Mouse (Mus musculus) CH12.LX (cell line): ENCODE measurements around the gene Plin3.

ENCODE experiments used
- CTCF ChIP-seq, 2 experiments: IDR thresholded peaks in 1 of 2; conservative IDR thresholded peaks in 1 of 2; 2 replicates each; pipeline ENCODE4 v1.5.1; 2011 to 2012; ENCODE audit warnings: low read depth in 2 of 2, low read length in 2 of 2, improper control_type of control experiment in 1 of 2, inconsistent platforms in 1 of 2, mild to moderate bottlenecking in 1 of 2, moderate library complexity in 1 of 2
- EP300 ChIP-seq: IDR thresholded peaks from 2 replicates; pipeline ENCODE4 v1.6.1; 2011; ENCODE audit warnings: low read length, improper control_type of control experiment
- MAX ChIP-seq: IDR thresholded peaks from 2 replicates; pipeline ENCODE4 v1.6.1; 2011; ENCODE audit warnings: low read length, improper control_type of control experiment
- MYC ChIP-seq: IDR thresholded peaks from 2 replicates; pipeline ENCODE4 v1.6.1; 2011; ENCODE audit warnings: low read depth, mild to moderate bottlenecking, improper control_type of control experiment, low read length
- POLR2A ChIP-seq: IDR thresholded peaks from 2 replicates; pipeline ENCODE4 v1.6.1; 2011; ENCODE audit warnings: low read depth, mild to moderate bottlenecking, improper control_type of control experiment, low read length
- RAD21 ChIP-seq: IDR thresholded peaks from 2 replicates; pipeline ENCODE4 v1.6.1; 2011; ENCODE audit warnings: low read depth, mild to moderate bottlenecking, low read length, improper control_type of control experiment, moderate library complexity
- USF1 ChIP-seq: IDR thresholded peaks from 2 replicates; pipeline ENCODE4 v1.6.1; 2014; ENCODE audit warnings: low read depth, mild to moderate bottlenecking, inconsistent platforms, low read length, improper control_type of control experiment

DNA sequence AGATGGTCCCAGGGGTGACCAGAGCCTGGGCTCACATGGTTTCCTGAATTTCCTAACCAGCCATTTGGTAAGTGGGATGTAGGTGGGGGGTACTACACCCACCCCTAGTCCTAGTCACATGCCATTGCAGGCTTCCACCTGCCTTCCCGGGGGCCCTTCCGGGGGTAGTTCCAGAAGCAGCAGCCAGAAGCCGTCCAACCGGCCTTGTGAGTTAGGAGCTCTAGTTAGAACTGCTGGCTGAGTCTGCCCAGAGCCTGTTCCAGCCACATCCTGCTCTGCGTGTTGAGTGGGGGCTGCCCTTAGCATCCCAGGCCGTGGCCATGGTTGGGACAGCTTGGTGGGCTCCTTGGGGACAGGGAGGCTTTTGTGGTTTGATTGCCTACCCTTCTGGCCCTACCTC lies 15.4 kb upstream of the Plin3 start:
- TF ChIP-seq POLR2A (no peak), RAD21 (no peak), CTCF (conservative IDR thresholded peaks at IDR 0.05 in 1 of 2, IDR thresholded peaks at IDR 0.05 in 1 of 2; ENCODE audit: low read depth in 2 of 2, low read length in 2 of 2) (no peak), USF1 (no peak), MAX (no peak), EP300 (no peak), MYC (no peak)
